Mouse (Mus musculus): ENCODE results near the gene Fra10ac1. TPM values are rescaled to one million over a fixed set of nuclear protein-coding genes. Genes with fewer than 3 reads are reported as not detected.

The Fra10ac1 gene
- polyA plus RNA-seq, 2 experiments, result 30.9 to 33.6 TPM

DNA sequence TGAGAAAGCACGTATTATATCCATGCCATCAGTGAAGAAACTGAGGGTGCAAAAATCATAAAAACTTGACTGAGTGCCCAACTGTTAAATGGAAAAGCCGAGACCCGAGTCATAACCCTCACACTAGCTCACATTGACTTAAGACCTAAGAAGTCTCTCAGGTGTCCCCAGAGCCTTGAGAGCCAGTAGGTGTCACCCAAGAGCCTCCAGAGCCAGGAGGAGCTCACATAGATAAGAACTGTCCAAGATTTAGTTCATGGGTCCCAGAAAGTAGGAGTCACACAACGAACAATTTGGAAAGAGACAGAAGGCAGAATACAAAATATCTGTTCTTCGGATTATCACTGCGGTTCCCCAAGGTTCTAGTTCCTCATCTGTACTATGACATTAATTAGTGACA is 29.8 kb upstream of the Fra10ac1 start:
- Histone ChIP-seq H3K9ac (ENCODE audit: low read depth, low read length, severe bottlenecking) (no peak overlapping the region), H3K27me3 (ENCODE audit: control insufficient read depth, insufficient read depth, low read length) (no peaks in the 10 kb centered on the region), H3K36me3 (ENCODE audit: control insufficient read depth, insufficient read depth, low read length) (no peaks in the 10 kb centered on the region), H3K4me3 (replicated peaks; ENCODE audit: low read length) (no peak overlapping the region), H3K4me1 (ENCODE audit: control insufficient read depth, insufficient read depth, low read length) (no peaks in the 10 kb centered on the region), H3K27ac (replicated peaks; ENCODE audit: low read depth, low read length) (no peak overlapping the region), H3K9me3 (ENCODE audit: control insufficient read depth, low read length) (no peaks in the 10 kb centered on the region), H3K4me2 (replicated peaks; ENCODE audit: low read depth, low read length, severe bottlenecking) (no peak overlapping the region)
- 55% methylated on average over 6 of the region's 6 CpGs for WGBS
- TF ChIP-seq POLR2A (IDR thresholded peaks at IDR 0.05; ENCODE audit: borderline replicate concordance, extremely low read depth, insufficient read depth, insufficient read length), result no peak
- ATAC-seq (ENCODE audit: low FRiP score, low read depth), result no peak
- no peak for DNase-seq (ENCODE audit: low spot score)

DNA sequence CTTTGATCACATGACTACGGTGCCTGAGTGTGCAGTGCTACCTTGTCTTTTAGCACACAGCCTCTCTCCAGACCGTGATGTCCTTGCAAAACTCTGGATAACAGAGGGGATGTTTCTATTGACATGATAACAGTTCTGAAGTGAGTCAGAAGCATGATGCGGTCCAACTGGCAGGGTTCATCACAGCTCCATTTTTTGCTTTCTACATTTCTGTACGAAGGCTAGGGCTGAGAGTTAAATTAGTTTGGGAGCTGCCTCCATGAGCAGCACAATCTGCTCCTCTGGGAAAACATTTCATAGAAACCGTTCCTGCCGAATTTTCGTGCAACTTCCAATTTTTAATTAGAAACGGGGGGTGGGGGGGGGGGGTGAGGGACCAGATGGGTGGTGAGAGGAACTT is 25.7 kb upstream of the Fra10ac1 start:
- ATAC-seq (ENCODE audit: low FRiP score, low read depth) (no peak), DNase-seq (ENCODE audit: low spot score) (no peak)
- H3K4me2 ChIP-seq (replicated peaks; ENCODE audit: low read depth, low read length, severe bottlenecking), result no peak overlapping the region
- no peaks in the 10 kb centered on the region for H3K9me3 ChIP-seq (ENCODE audit: control insufficient read depth, low read length)
- TF ChIP-seq POLR2A (IDR thresholded peaks at IDR 0.05; ENCODE audit: borderline replicate concordance, extremely low read depth, insufficient read depth, insufficient read length), result no peak
- H3K4me1 ChIP-seq (ENCODE audit: control insufficient read depth, insufficient read depth, low read length), result peaks cover 13% of the 10 kb centered on the region; the same call in 1 of the 2 replicates
- H3K27me3 ChIP-seq (ENCODE audit: control insufficient read depth, insufficient read depth, low read length), result no peaks in the 10 kb centered on the region
- no peak overlapping the region for H3K9ac ChIP-seq (ENCODE audit: low read depth, low read length, severe bottlenecking)
- no peaks in the 10 kb centered on the region for H3K36me3 ChIP-seq (ENCODE audit: control insufficient read depth, insufficient read depth, low read length)
- WGBS, result 78% methylated on average over 8 of the region's 8 CpGs
- no peak overlapping the region for H3K27ac ChIP-seq (replicated peaks; ENCODE audit: low read depth, low read length)
- no peak overlapping the region for H3K4me3 ChIP-seq (replicated peaks; ENCODE audit: low read length)

DNA sequence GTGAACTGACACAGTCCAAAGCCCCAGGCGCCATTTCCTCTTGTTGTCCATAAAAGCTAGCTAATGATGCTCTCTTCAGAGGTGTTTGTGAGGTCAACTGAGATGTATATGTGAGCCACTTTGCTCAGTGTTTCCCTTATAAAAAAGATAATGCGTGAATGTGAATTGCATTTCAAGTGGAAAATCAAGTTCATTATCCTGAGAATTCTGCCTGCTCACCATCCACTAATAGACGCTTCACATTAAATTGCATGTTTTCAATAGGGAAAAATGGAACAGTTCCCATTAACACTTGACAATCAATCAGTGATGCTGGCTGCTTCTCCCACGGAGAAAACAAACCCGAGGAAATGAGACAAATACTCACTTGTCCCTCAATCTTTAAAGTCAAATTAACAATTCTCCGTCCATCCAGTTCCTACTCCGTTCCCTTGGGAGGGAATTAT is 22.2 kb upstream of the Fra10ac1 start:
- Histone ChIP-seq H3K36me3 (ENCODE audit: control insufficient read depth, insufficient read depth, low read length) (no peaks in the 10 kb centered on the region), H3K9me3 (ENCODE audit: control insufficient read depth, low read length) (no peaks in the 10 kb centered on the region), H3K27me3 (ENCODE audit: control insufficient read depth, insufficient read depth, low read length) (no peaks in the 10 kb centered on the region), H3K4me1 (ENCODE audit: control insufficient read depth, insufficient read depth, low read length) (peaks cover 16% of the 10 kb centered on the region; the same call in 1 of the 2 replicates), H3K4me2 (replicated peaks; ENCODE audit: low read depth, low read length, severe bottlenecking) (no peak overlapping the region), H3K9ac (ENCODE audit: low read depth, low read length, severe bottlenecking) (no peak overlapping the region), H3K4me3 (replicated peaks; ENCODE audit: low read length) (no peak overlapping the region), H3K27ac (replicated peaks; ENCODE audit: low read depth, low read length) (no peak overlapping the region)
- ATAC-seq (ENCODE audit: low FRiP score, low read depth) (no peak; the same call in 1 of the 2 replicates), DNase-seq (ENCODE audit: low spot score) (no peak)
- WGBS, result 59% methylated on average over 7 of the region's 7 CpGs
- TF ChIP-seq POLR2A (IDR thresholded peaks at IDR 0.05; ENCODE audit: borderline replicate concordance, extremely low read depth, insufficient read depth, insufficient read length), result no peak

DNA sequence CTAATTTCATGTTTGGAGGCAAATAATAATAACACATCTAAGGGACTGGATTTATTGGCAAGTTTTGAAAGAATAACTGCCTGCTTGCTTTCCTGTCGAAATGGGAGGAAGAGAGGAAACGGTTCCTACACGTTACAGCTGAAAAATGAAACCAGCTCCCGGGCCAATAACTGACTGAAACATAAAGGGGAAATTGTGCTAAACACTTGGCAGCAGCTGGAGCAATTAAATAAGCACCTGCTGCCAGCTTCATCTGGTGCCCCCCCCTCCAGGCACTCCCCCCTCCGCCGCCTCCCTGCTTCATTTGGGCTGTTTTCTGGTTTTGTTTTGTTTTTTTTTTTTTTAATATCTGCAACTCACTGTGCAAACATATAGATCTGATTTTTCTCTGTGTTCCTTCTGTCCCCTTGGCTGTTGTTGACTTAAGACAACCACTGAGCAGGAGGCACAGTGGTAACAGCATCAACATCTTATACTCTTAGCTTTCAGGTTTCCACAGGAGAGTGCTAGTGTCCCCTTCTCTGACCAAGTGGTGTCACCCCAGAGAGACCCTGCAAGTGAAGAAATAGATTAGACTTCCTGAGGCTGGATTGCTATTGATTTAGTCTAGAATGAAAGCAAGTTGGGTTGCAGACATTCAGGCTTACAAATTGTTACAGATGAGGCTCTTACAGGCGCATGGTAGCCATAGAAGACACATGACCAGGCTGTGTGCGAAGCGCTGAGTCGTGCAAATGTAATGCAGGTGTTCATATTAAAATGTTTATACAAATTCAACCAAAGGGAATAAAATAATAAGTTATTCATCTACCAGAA is 21.6 kb upstream of the Fra10ac1 start:
- H3K27me3 ChIP-seq (ENCODE audit: control insufficient read depth, insufficient read depth, low read length), result no peaks in the 10 kb centered on the region
- H3K9ac ChIP-seq (ENCODE audit: low read depth, low read length, severe bottlenecking), result no peak overlapping the region
- DNase-seq (ENCODE audit: low spot score) (peak; percentile 59), ATAC-seq (ENCODE audit: low FRiP score, low read depth) (no peak)
- no peaks in the 10 kb centered on the region for H3K36me3 ChIP-seq (ENCODE audit: control insufficient read depth, insufficient read depth, low read length)
- 24% methylated on average over 10 of the region's 10 CpGs for WGBS
- peaks cover 16% of the 10 kb centered on the region; the same call in 1 of the 2 replicates for H3K4me1 ChIP-seq (ENCODE audit: control insufficient read depth, insufficient read depth, low read length)
- no peak for TF ChIP-seq POLR2A (IDR thresholded peaks at IDR 0.05; ENCODE audit: borderline replicate concordance, extremely low read depth, insufficient read depth, insufficient read length)
- no peak overlapping the region for H3K4me3 ChIP-seq (replicated peaks; ENCODE audit: low read length)
- H3K4me2 ChIP-seq (replicated peaks; ENCODE audit: low read depth, low read length, severe bottlenecking), result peak overlapping the region; percentile 33
- no peaks in the 10 kb centered on the region for H3K9me3 ChIP-seq (ENCODE audit: control insufficient read depth, low read length)
- no peak overlapping the region for H3K27ac ChIP-seq (replicated peaks; ENCODE audit: low read depth, low read length)

DNA sequence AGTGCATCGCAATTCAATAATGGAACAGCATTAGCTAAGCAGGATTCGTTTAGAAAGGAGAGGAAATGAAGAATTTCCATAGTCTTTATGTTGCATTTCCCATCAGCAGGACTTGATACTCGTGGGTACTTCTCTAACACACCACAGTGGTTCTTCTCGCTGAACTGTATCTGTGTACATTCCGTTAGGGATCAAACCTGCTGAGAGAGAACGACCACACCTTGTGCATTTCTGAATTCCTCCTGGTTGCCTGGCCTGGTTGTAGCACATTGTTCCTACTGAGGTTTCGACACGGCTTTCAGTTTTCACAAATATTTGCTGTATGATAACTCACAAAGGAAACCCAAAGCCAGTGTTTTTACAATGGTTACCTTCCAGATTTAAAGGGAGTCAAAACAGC is 20.8 kb upstream of the Fra10ac1 start:
- TF ChIP-seq POLR2A (IDR thresholded peaks at IDR 0.05; ENCODE audit: borderline replicate concordance, extremely low read depth, insufficient read depth, insufficient read length), result no peak
- no peak overlapping the region for H3K4me3 ChIP-seq (replicated peaks; ENCODE audit: low read length)
- no peak overlapping the region for H3K4me2 ChIP-seq (replicated peaks; ENCODE audit: low read depth, low read length, severe bottlenecking)
- H3K9ac ChIP-seq (ENCODE audit: low read depth, low read length, severe bottlenecking), result no peak overlapping the region
- no peaks in the 10 kb centered on the region for H3K9me3 ChIP-seq (ENCODE audit: control insufficient read depth, low read length)
- WGBS, result 61% methylated on average over 8 of the region's 8 CpGs
- DNase-seq (ENCODE audit: low spot score) (no peak), ATAC-seq (ENCODE audit: low FRiP score, low read depth) (no peak)
- H3K36me3 ChIP-seq (ENCODE audit: control insufficient read depth, insufficient read depth, low read length), result no peaks in the 10 kb centered on the region
- 0 out of 2 replicates have a peak overlapping the region, but pooled peaks have one; percentile 33 for H3K27ac ChIP-seq (replicated peaks; ENCODE audit: low read depth, low read length)
- no peaks in the 10 kb centered on the region for H3K27me3 ChIP-seq (ENCODE audit: control insufficient read depth, insufficient read depth, low read length)
- peaks cover 16% of the 10 kb centered on the region; the same call in 1 of the 2 replicates for H3K4me1 ChIP-seq (ENCODE audit: control insufficient read depth, insufficient read depth, low read length)

Measured in limb, embryonic 14.5 days (tissue).